Mouse (Mus musculus) lung, adult 10 weeks (tissue): ENCODE data around the gene Gm14444. TPM values are rescaled to one million over a fixed set of nuclear protein-coding genes. Genes with fewer than 3 reads are reported as not detected.

Experiments used
- polyA plus RNA-seq: library from polyadenylated mRNA; stranded (reverse); fragments of 350-450 nt; fragmentation: Illumina TruSeq; extraction: RNeasy Lipid Tissue Mini Kit (QIAGEN cat#74804); gene quantifications from one replicate; pipeline ENCODE4 v1.2.3, GENCODE M21; 2014; ENCODE audit warnings: low read depth, low replicate concordance; ENCODE audit not compliant: insufficient read depth

The Gm14444 gene
- polyA plus RNA-seq: not detected

DNA sequence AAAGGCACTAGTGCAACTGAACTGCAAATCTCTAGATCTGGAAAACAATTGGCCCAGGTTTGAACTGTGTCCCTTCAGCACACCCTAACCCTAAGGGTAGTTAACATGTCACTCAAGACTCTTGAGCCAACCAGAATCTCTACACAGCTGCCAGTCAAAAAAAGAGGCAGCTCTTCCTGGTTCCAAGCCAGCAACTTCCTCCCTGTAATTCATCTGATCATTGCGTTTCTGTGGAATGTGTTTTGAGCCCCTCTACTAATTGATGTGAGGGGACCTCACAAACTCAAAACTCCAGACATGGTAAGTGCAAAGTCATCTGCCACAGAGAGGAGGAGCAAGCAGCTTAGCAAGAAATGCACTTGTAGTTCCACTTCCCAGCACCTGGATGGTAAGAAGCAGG is at the start of gene Gm14444:
Gene Gm14444, plus strand, starts transcription at position 220 of the 400 bp plus-strand sequence.

GRCm38 (mm10) chr2:175067681-175068261 is 57.7 kb downstream of the Gm14444 start, which contains the start of gene Gm14393:
Gene Gm14393 (minus strand): TSS chr2:175067781.

Other genes starting within 250 kb of the Gm14444 start
- 10.0 TPM for gene Edn3, start 249.6 kb upstream of the Gm14444 start, polyA plus RNA-seq
- not detected for gene Gm14393, start 57.5 kb downstream of the Gm14444 start, polyA plus RNA-seq
- gene Gm14399, start 131.8 kb downstream of the Gm14444 start, polyA plus RNA-seq: 2.5 TPM
- gene Gm14443, start 165.6 kb downstream of the Gm14444 start, polyA plus RNA-seq: 0.27 TPM
- gene Gm14391, start 196.7 kb downstream of the Gm14444 start, polyA plus RNA-seq: 3.4 TPM